Comparison of ENCODE assay signal across 7 mouse cellular contexts in genomic region chr4:155222552-155222840, GRCm38 (mm10). TPM values are rescaled to one million over a fixed set of nuclear protein-coding genes. Genes with fewer than 3 reads are reported as not detected.
DNase-seq lines count a peak whose midpoint lies in the region; ATAC-seq and TF ChIP-seq lines count a peak whose summit lies in the region.

TSS of gene Ski (minus strand) at chr4:155222592.

- H3K9ac ChIP-seq in CH12.LX (ENCODE audit: insufficient read depth, low read depth): peak within 1 kb of the TSS; percentile 35
- peak within 1 kb of the TSS; percentile 93 for H3K9ac ChIP-seq in hindbrain, postnatal 0 days (replicated peaks; ENCODE audit: low read length)

- H3K4me1 ChIP-seq in CH12.LX (ENCODE audit: control insufficient read depth in 1 of 2, insufficient read depth in 2 of 2) (peaks cover 18 to 34% of the 10 kb centered on the region in 2 experiments), G1E (ENCODE audit: insufficient read depth, low read depth, low read length) (peaks cover 74% of the 10 kb centered on the region)
- H3K4me1 ChIP-seq in hindbrain, postnatal 0 days (ENCODE audit: insufficient read depth, low read length): peaks cover 28% of the 10 kb centered on the region

- H3K36me3 ChIP-seq in CH12.LX (replicated peaks in 1 of 2; ENCODE audit: control insufficient read depth in 1 of 2, insufficient read depth in 1 of 2, low read length in 1 of 2): peaks cover 0 to 11% of the 10 kb centered on the region in 2 experiments
- peaks cover 34% of the 10 kb centered on the region for H3K36me3 ChIP-seq in G1E (replicated peaks)
- no peaks in the 10 kb centered on the region for H3K36me3 ChIP-seq in hindbrain, postnatal 0 days (ENCODE audit: insufficient read depth, low read length)

- no peak for TF ChIP-seq CTCF in CH12.LX (conservative IDR thresholded peaks at IDR 0.05 in 1 of 2, IDR thresholded peaks at IDR 0.05 in 1 of 2; ENCODE audit: low read depth in 2 of 2, low read length in 2 of 2)
- TF ChIP-seq CTCF in G1E (IDR thresholded peaks at IDR 0.05; ENCODE audit: low read depth, low read length): no peak
- no peak for TF ChIP-seq CTCF in hindbrain, postnatal 0 days (IDR thresholded peaks at IDR 0.05; ENCODE audit: low read depth)

- no peak for TF ChIP-seq RAD21 in CH12.LX (IDR thresholded peaks at IDR 0.05; ENCODE audit: low read depth, low read length)

- H3K27me3 ChIP-seq in CH12.LX (replicated peaks) (peaks cover 38% of the 10 kb centered on the region), G1E (ENCODE audit: insufficient read depth, low read length) (peaks cover 39% of the 10 kb centered on the region)
- no peaks in the 10 kb centered on the region for H3K27me3 ChIP-seq in hindbrain, postnatal 0 days (ENCODE audit: insufficient read depth, low read length)

- no peak for TF ChIP-seq EP300 in CH12.LX (IDR thresholded peaks at IDR 0.05; ENCODE audit: low read length)

- TF ChIP-seq POLR2A in CH12.LX (IDR thresholded peaks at IDR 0.05; ENCODE audit: low read depth, low read length): no peak

- DNase-seq in CH12.LX (ENCODE audit: extremely low read depth) (no peak), G1E (ENCODE audit: low spot score) (no peak)
- no peak for DNase-seq in gastrocnemius, adult 18-20 months (ENCODE audit: low spot score)
- DNase-seq in hindbrain, postnatal 0 days (ENCODE audit: low spot score): no peak
- no peak for DNase-seq in embryo, embryonic 9.5 days (ENCODE audit: extremely low spot score)
- no peak for DNase-seq in embryo, embryonic 11 days

- peak within 1 kb of the TSS; percentile 81 for H3K4me2 ChIP-seq in CH12.LX (ENCODE audit: insufficient read depth, low read depth, poor library complexity, severe bottlenecking)
- H3K4me2 ChIP-seq in hindbrain, postnatal 0 days (ENCODE audit: low read depth, low read length): peak within 1 kb of the TSS; percentile 100

- H3K4me3 ChIP-seq in CH12.LX (replicated peaks in 1 of 3; ENCODE audit: low read depth in 2 of 3, low read length in 2 of 3, poor library complexity in 1 of 3) (peak within 1 kb of the TSS; percentile 80 to 92 (median 84)), G1E (ENCODE audit: low read depth, low read length) (peak within 1 kb of the TSS; percentile 79)
- H3K4me3 ChIP-seq in hindbrain, postnatal 0 days (ENCODE audit: low read length): peak within 1 kb of the TSS; percentile 83

- peaks cover 48% of the 10 kb centered on the region for H3K79me2 ChIP-seq in CH12.LX (replicated peaks; ENCODE audit: control insufficient read depth, extremely low read depth, insufficient read depth, poor library complexity, severe bottlenecking)

- dilution Hi-C loops in CH12.LX (cut with MboI; ENCODE audit: extremely low pct_ligation_motif_present, extremely low pct_unique_long_range_greater_than_20kb, low sequenced_read_pairs): no loop called here

- peak within 1 kb of the TSS; percentile 54 for H3K27ac ChIP-seq in CH12.LX (ENCODE audit: insufficient read depth, low read depth)
- H3K27ac ChIP-seq in hindbrain, postnatal 0 days: peak within 1 kb of the TSS; percentile 91

- ATAC-seq in G1E (ENCODE audit: extremely low read depth, insufficient number of reproducible peaks, low FRiP score, poor library complexity, severe bottlenecking): no peak
- ATAC-seq in hindbrain, postnatal 0 days: no peak
- ATAC-seq in megakaryocyte, adult 5-6 weeks (ENCODE audit: poor library complexity, severe bottlenecking): no peak

- H3K9me3 ChIP-seq in CH12.LX (replicated peaks; ENCODE audit: low read length): no peaks in the 10 kb centered on the region
- H3K9me3 ChIP-seq in G1E (replicated peaks): no peaks in the 10 kb centered on the region
- H3K9me3 ChIP-seq in hindbrain, postnatal 0 days (ENCODE audit: low read length): no peaks in the 10 kb centered on the region

- in situ Hi-C loops in CH12.LX (cut with MboI; ENCODE audit: low pct_ligation_motif_present, low pct_unique_long_range_greater_than_20kb, low sequenced_read_pairs): no loop called here

- WGBS in hindbrain, postnatal 0 days: 1% methylated on average over 25 of the region's 63 CpGs

TF ChIP-seq in CH12.LX, 34 proteins besides CTCF, POLR2A, EP300 and RAD21:
- TF ChIP-seq E2F4 (IDR thresholded peaks at IDR 0.05; ENCODE audit: insufficient replicate concordance, low read depth, low read length): no peak
- no peak for TF ChIP-seq MAX (IDR thresholded peaks at IDR 0.05; ENCODE audit: low read length)
- no peak for TF ChIP-seq USF2 (conservative IDR thresholded peaks at IDR 0.05; ENCODE audit: low read depth, low read length)
- no peak for TF ChIP-seq ZMIZ1 (IDR thresholded peaks at IDR 0.05; ENCODE audit: low read depth, low read length)
- no peak for TF ChIP-seq TCF12 (IDR thresholded peaks at IDR 0.05; ENCODE audit: low read depth, low read length)
- no peak for TF ChIP-seq MAZ (IDR thresholded peaks at IDR 0.05; ENCODE audit: low read depth, low read length)
- no peak for TF ChIP-seq CHD1 (IDR thresholded peaks at IDR 0.05; ENCODE audit: low read depth, low read length)
- TF ChIP-seq ZC3H11A (IDR thresholded peaks at IDR 0.05; ENCODE audit: low read depth, low read length): no peak
- TF ChIP-seq JUND (conservative IDR thresholded peaks at IDR 0.05; ENCODE audit: low read depth, low read length): no peak
- no peak for TF ChIP-seq HCFC1 (IDR thresholded peaks at IDR 0.05; ENCODE audit: low read depth, low read length)
- no peak for TF ChIP-seq NRF1 (IDR thresholded peaks at IDR 0.05; ENCODE audit: low read depth, low read length)

RNA-seq across cellular contexts. Expression of gene Ski, which starts in this region (rescaled TPM):
- 9.9 and 10.1 TPM in 2 replicates for total RNA-seq in CH12.LX (2012; rRNA removed)
- 3.3 and 4.1 TPM in 2 replicates for total RNA-seq in CH12.LX (2014; rRNA removed)
- 14.1 and 17.9 TPM in 2 replicates for polyA plus RNA-seq in CH12.LX (2012; ENCODE audit: insufficient read length, low read depth)
- total RNA-seq in G1E (2014; fragmentation: Nextera tagmentation): 58.4 and 67.3 TPM in 2 replicates
- total RNA-seq in G1E (2017): 15.3 and 16.9 TPM in 2 replicates
- polyA plus RNA-seq in G1E (2012): 40.7 and 42.4 TPM in 2 replicates
- total RNA-seq in gastrocnemius, adult 18-20 months (2021): 10 to 100 TPM; 28.3 to 31.3 TPM
- total RNA-seq in hindbrain, postnatal 0 days (2014; rRNA removed): 69.8 and 71.3 TPM in 2 replicates
- 8.8 and 9.5 TPM in 2 replicates for polyA plus RNA-seq in hindbrain, postnatal 0 days (2015; fragmentation: Nextera tagmentation; extraction: Ambion mirVana)
- total RNA-seq in megakaryocyte, adult 5-6 weeks (2015): 41.5 and 42.9 TPM in 2 replicates
- 12.4 and 13.3 TPM in 2 replicates for total RNA-seq in megakaryocyte, adult 5-6 weeks (2017)
